Mouse (Mus musculus) stomach, postnatal 0 days (tissue): Measurements from ENCODE around the gene P2ry6. TPM values are rescaled to one million over a fixed set of nuclear protein-coding genes. Genes with fewer than 3 reads are reported as not detected.

ENCODE experiments used
- ATAC-seq: fragments of 200-750 bp; cut with Nextera tagmentation; 2 replicates; pipeline ENCODE4 v1.8.0; 2017; ENCODE audit not compliant: low FRiP score, low TSS enrichment
- DNase-seq: peaks from one replicate; pipeline ENCODE4 v3.0.0-alpha.2; 2016; ENCODE audit warnings: low spot score
- H3K27ac ChIP-seq: fragments of 300-500 bp; sonication (generic); replicated peaks from 2 replicates; pipeline ENCODE4 v1.5.1; 2014; ENCODE audit warnings: mild to moderate bottlenecking, control low read depth
- H3K27me3 ChIP-seq: fragments of 300-500 bp; sonication (generic); 2 replicates; pipeline ENCODE4 v1.6.1; 2014; ENCODE audit warnings: low read length; ENCODE audit not compliant: control insufficient read depth, insufficient read depth
- H3K36me3 ChIP-seq: fragments of 300-500 bp; sonication (generic); 2 replicates; pipeline ENCODE4 v1.6.1; 2014; ENCODE audit warnings: low read length, mixed read lengths; ENCODE audit not compliant: control insufficient read depth, insufficient read depth
- H3K4me1 ChIP-seq: fragments of 300-500 bp; sonication (generic); replicated peaks from 2 replicates; pipeline ENCODE4 v1.6.1; 2014; ENCODE audit warnings: antibody characterized with exemption; ENCODE audit not compliant: control insufficient read depth, insufficient read depth
- H3K4me2 ChIP-seq: fragments of 300-500 bp; sonication (generic); replicated peaks from 2 replicates; pipeline ENCODE4 v1.6.1; 2014; ENCODE audit warnings: low read depth, mild to moderate bottlenecking, control low read depth, moderate library complexity
- H3K4me3 ChIP-seq: fragments of 300-500 bp; sonication (generic); 2 replicates; pipeline ENCODE4 v1.5.1; 2014; ENCODE audit warnings: low read depth, low read length, control low read depth
- H3K9ac ChIP-seq: fragments of 300-500 bp; sonication (generic); 2 replicates; pipeline ENCODE4 v1.6.1; 2014; ENCODE audit warnings: mild to moderate bottlenecking, low read length, control low read depth, mixed read lengths
- H3K9me3 ChIP-seq: fragments of 300-500 bp; sonication (generic); 2 replicates; pipeline ENCODE4 v1.6.1; 2016; ENCODE audit warnings: low read length; ENCODE audit not compliant: control insufficient read depth
- CTCF ChIP-seq: IDR thresholded peaks from 2 replicates; pipeline ENCODE4 v1.5.1; 2016; ENCODE audit warnings: antibody characterized with exemption, low read depth, mild to moderate bottlenecking, moderate library complexity
- EP300 ChIP-seq: optimal IDR thresholded peaks from 2 replicates; pipeline ENCODE3; 2016; ENCODE audit warnings: antibody characterized with exemption
- WGBS: fragments of 180-500 bp; shearing (Covaris S2); extraction: QIAGEN DNeasy Blood & Tissue Kit; methylation state at CpG from one replicate; pipeline ENCODE4 v1.1.7; 2014; 5-methylcytosine and 5-hydroxymethylcytosine counted together
- polyA plus RNA-seq: library from polyadenylated mRNA; unstranded; fragments of >200 nt; fragmentation: Nextera tagmentation; extraction: Ambion mirVana; gene quantifications from 2 replicates; pipeline ENCODE4 v1.2.1, GENCODE M21; 2015

P2ry6 gene
- polyA plus RNA-seq, 1 experiment from 2014 or later = 6.1 TPM

- Histone ChIP-seq H3K27me3 (peaks cover 3% of the 10 kb centered on the region; the same call in 1 of the 2 replicates), H3K9me3 (no peaks in the 10 kb centered on the region), H3K4me1 (no peaks in the 10 kb centered on the region), H3K27ac (peak overlapping the region; percentile 30; the same call in 1 of the 2 replicates), H3K9ac (peak overlapping the region; percentile 54), H3K4me3 (peak overlapping the region; percentile 51), H3K4me2 (peak overlapping the region; percentile 96), H3K36me3 (no peaks in the 10 kb centered on the region)
- peak; percentile 80 for DNase-seq
- under 1% methylated on average over 53 of the region's 53 CpGs for WGBS
- no peak for TF ChIP-seq CTCF
- no peak for TF ChIP-seq EP300
- peak; percentile 91 for ATAC-seq
Measured at GRCm38 (mm10) chr7:101011681-101012367, 37.4 kb upstream of the P2ry6 start.

- no peak for ATAC-seq
- Histone ChIP-seq H3K4me1 (no peaks in the 10 kb centered on the region), H3K27me3 (peaks cover 3% of the 10 kb centered on the region; the same call in 1 of the 2 replicates), H3K9me3 (no peaks in the 10 kb centered on the region), H3K9ac (no peak overlapping the region), H3K4me2 (no peak overlapping the region; the same call in 1 of the 2 replicates), H3K4me3 (peak overlapping the region; percentile 51; the same call in 1 of the 2 replicates), H3K36me3 (no peaks in the 10 kb centered on the region), H3K27ac (no peak overlapping the region)
- WGBS = 87% methylated on average over 3 of the region's 3 CpGs
- no peak for DNase-seq
- TF ChIP-seq CTCF = no peak
- no peak for TF ChIP-seq EP300
Measured at GRCm38 (mm10) chr7:101010741-101011140, 36.3 kb upstream of the P2ry6 start.

- DNase-seq = no peak
- Histone ChIP-seq H3K4me3 (no peak overlapping the region), H3K4me2 (no peak overlapping the region), H3K9ac (no peak overlapping the region), H3K36me3 (no peaks in the 10 kb centered on the region), H3K27ac (no peak overlapping the region), H3K9me3 (no peaks in the 10 kb centered on the region), H3K27me3 (no peaks in the 10 kb centered on the region; the same call in 1 of the 2 replicates), H3K4me1 (no peaks in the 10 kb centered on the region)
- no peak for ATAC-seq
- no peak for TF ChIP-seq CTCF
- no peak for TF ChIP-seq EP300
- 77% methylated on average over 2 of the region's 2 CpGs for WGBS
Measured at GRCm38 (mm10) chr7:101006201-101006600, 31.8 kb upstream of the P2ry6 start.

- no peak for TF ChIP-seq CTCF
- no peak for TF ChIP-seq EP300
- Histone ChIP-seq H3K27ac (no peak overlapping the region), H3K27me3 (no peaks in the 10 kb centered on the region; the same call in 1 of the 2 replicates), H3K9ac (no peak overlapping the region), H3K9me3 (no peaks in the 10 kb centered on the region), H3K36me3 (no peaks in the 10 kb centered on the region), H3K4me1 (no peaks in the 10 kb centered on the region), H3K4me2 (no peak overlapping the region), H3K4me3 (no peak overlapping the region)
- WGBS = 50% methylated on average over 4 of the region's 4 CpGs
- DNase-seq (no peak), ATAC-seq (no peak)
Measured at GRCm38 (mm10) chr7:101005119-101005518, 30.7 kb upstream of the P2ry6 start.

GRCm38 (mm10) chr7:101003442-101004326 lies 29.2 kb upstream of the P2ry6 start:
- peak; percentile 47 for DNase-seq
- ATAC-seq = no peak
- Histone ChIP-seq H3K9ac (0 out of 2 replicates have a peak overlapping the region, but pooled peaks have one; percentile 1), H3K27ac (0 out of 2 replicates have a peak overlapping the region, but pooled peaks have one; percentile 8), H3K36me3 (no peaks in the 10 kb centered on the region), H3K4me3 (no peak overlapping the region), H3K9me3 (no peaks in the 10 kb centered on the region), H3K4me2 (no peak overlapping the region), H3K27me3 (no peaks in the 10 kb centered on the region; the same call in 1 of the 2 replicates), H3K4me1 (no peaks in the 10 kb centered on the region)
- 47% methylated on average over 11 of the region's 11 CpGs for WGBS
- no peak for TF ChIP-seq EP300
- TF ChIP-seq CTCF = no peak
